Mouse (Mus musculus) Patski (cell line): ENCODE data around the gene Exosc1. TPM values are rescaled to one million over a fixed set of nuclear protein-coding genes. Genes with fewer than 3 reads are reported as not detected.

ENCODE experiments used
- ATAC-seq: fragments of 100-300 bp; one replicate; pipeline ENCODE4 v1.8.0; 2021
- CTCF ChIA-PET: fragments of 350-600 bp; sonication (Branson Sonifier 250); formaldehyde crosslinking; loops from one replicate; lab custom pipeline; 2022; ENCODE audit warnings: inconsistent platforms; lab: Charles Lee
- POLR2A ChIA-PET: fragments of 350-600 bp; sonication (Branson Sonifier 250); formaldehyde crosslinking; loops from one replicate; lab custom pipeline; 2022; ENCODE audit warnings: antibody characterized with exemption, inconsistent platforms; lab: Charles Lee
- DNase-seq: peaks from one replicate; pipeline ENCODE4 v3.0.0-alpha.2; 2011; ENCODE audit warnings: low read depth, low spot score
- H3K27me3 ChIP-seq: fragments of 371-371 bp; one replicate; pipeline ENCODE4 v1.5.1; 2021
- CTCF ChIP-seq: fragments of 100-300 bp; IDR thresholded peaks from one replicate; pipeline ENCODE4 v1.5.1; 2021
- in situ Hi-C: fragments of 300-500 bp; cut with MboI; formaldehyde crosslinking; loops from 3 replicates; pipeline ENCODE4 v1.11.1; 2018; ENCODE audit warnings: low pct_unique_long_range_greater_than_20kb, mixed read lengths
- polyA plus RNA-seq: library from polyadenylated mRNA; unstranded; gene quantifications from one replicate; pipeline ENCODE4 v1.2.3, GENCODE M21; 2021

Exosc1 gene
- 47.2 TPM for polyA plus RNA-seq

DNA sequence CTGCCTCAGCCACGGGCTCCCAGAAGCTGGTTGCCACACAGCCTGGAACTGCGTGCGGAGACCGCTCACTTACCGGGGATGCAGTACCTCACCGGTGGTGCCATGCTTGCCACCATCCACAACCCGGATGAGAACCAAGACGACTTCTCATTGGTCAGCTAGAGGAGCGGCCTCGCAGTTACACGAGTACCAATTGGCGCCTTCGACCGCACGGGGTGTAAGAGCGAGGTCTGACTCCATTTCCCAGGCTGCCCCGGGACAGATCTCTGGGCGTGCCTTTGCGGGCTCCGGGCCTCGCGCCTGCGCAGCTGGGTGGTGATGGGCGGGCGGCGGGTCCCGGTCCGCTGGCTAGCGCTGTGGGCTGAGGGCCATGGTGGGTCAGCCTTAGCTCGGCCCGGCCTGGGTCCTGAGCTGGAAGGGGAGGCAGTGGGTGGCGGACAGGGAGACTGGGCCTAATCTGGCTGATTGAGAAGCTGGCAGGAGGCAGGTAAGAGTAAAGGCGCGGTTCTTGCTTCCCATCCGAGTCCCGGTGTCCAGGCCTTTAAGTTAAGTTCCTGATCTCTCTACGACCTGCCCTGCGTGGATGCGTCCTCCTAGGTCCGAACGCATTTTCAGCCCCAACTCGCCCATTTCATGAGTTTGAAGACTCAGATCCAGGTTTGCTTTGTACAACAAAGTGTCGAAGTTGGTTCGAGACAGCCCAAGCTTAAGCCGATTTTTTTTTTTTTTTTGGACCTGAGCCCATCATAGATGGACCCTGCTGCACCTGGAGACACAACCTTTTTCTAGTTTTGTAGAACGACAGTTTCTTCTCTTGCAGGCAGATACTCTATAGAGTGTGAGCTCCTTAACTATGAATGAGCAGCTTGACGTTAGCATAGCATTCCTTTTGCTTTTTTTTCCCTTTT, at the start of gene Exosc1, which contains the start of gene Zdhhc16:
Exosc1 (minus strand) TSS at position 245 of the 908 bp plus-strand sequence.
Zdhhc16 (plus strand) TSS at position 302 of the 908 bp plus-strand sequence.
- ChIA-PET POLR2A (interaction anchor here (0.9 to 2.6 kb wide), 5 partner anchors 10 to 34 kb away, joined by 3 to 5 read pairs (median 4); no protein-coding TSS in a partner anchor), CTCF (interaction anchor here (0.9 to 2.2 kb wide), 7 partner anchors 11 to 93 kb away, joined by 3 to 6 read pairs (median 3); no protein-coding TSS in a partner anchor)
- in situ Hi-C loops: no loop called here
- H3K27me3 ChIP-seq: no peaks in the 10 kb centered on the region
- ATAC-seq: peak; percentile 95
- peak; percentile 90 for DNase-seq
- TF ChIP-seq CTCF: no peak

DNA sequence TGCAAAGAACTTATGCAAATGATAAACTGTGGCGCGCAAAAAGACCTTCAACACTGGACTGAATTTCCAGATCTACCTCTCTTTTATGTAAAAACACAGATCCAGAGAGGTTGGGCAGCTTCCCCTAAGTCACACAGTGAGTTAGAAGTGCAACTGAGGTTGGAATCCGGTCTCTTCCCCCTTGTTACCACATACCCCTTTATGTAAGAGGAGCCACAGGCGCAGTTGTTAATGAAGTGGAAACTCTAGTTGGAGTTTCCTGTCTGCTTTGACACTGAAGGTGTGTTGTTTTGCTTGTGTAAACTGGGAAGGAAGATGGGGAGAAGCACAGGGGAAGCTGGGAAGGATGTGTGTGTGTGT, 49.5 kb upstream of the Exosc1 start:
- DNase-seq (no peak), ATAC-seq (no peak)
- H3K27me3 ChIP-seq: no peaks in the 10 kb centered on the region
- no peak for TF ChIP-seq CTCF
- CTCF ChIA-PET: interaction anchor here (1.0 to 3.5 kb wide), 7 partner anchors 9 to 85 kb away, joined by 3 to 25 read pairs (median 6); partner anchors contain the start of gene Ankrd2
- in situ Hi-C loops: no loop called here
- POLR2A ChIA-PET: interaction anchor here (0.8 to 3.1 kb wide), 4 partner anchors 16 to 44 kb away, joined by 3 to 15 read pairs (median 8); no protein-coding TSS in a partner anchor

DNA sequence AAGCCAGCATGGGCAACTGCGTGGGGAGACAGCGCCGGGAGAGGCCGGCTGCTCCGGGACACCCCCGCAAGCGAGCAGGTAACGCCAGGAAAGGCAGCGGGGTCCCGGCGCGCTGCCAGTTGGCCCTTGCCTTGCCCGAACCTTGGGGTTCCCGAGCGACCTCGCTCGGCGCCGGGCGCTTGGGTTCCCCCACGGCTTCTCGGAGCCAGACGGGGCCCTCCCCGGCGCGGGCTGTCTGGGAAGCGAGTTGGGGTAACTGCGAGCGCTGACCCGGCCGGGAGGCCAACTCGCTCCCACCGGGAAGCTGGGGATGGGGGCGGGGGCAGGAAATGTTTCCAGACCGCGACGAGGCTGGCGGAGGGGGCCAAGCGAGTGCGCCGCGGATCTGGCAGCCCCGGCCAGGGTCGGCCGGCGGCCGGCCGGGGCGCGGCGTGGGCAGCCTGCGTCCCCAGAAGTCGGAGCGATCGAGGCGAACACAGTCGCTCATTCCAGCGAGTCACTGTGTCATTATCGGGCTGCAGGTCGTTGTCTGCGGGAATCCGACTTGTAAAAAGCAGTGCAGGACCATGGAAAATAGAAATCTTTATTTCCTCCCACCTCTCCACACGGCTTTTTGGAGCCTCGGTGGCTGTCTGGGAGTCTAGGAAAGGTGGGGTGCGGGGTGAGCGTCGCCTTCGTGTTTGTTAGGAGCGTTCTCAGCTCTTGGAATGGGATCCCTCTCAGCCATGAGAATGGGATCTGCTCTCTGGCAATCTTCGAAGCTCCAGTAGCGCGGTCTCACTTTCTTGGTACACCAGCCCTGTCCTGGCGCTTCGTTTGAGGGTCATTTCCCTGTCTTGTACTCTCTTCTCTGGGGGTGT, 48.9 kb upstream of the Exosc1 start:
- no peak for DNase-seq
- no peaks in the 10 kb centered on the region for H3K27me3 ChIP-seq
- in situ Hi-C loops: no loop called here
- CTCF ChIA-PET: interaction anchor here (0.7 to 3.5 kb wide), 8 partner anchors 8 to 84 kb away, joined by 3 to 25 read pairs (median 6); partner anchors contain the start of gene Ankrd2
- ATAC-seq: peak; percentile 2
- no peak for TF ChIP-seq CTCF
- POLR2A ChIA-PET: interaction anchor here (0.8 to 3.1 kb wide), 4 partner anchors 16 to 44 kb away, joined by 3 to 15 read pairs (median 5); no protein-coding TSS in a partner anchor

DNA sequence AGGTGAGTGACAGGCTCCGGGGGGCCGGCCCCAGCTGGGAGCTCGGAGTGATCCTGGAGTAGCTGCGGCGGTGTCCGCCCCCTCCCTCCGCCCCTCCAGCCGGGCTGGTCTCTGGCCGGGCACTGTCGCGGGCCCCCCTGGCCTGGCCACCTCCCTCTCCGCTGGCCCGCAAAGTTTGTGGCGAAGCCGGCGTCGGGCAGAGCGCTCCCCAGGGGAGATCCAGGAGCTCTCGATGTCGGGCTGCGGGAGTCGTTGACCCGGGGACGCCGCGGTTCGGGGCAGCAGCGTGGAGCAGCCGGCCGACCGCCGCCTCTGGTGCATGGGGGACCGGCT, 48.3 kb upstream of the Exosc1 start, which contains the start of gene Ubtd1:
Ubtd1 (plus strand) TSS at position 169 of the 333 bp plus-strand sequence.
- POLR2A ChIA-PET: interaction anchor here (1.0 to 3.1 kb wide), 3 partner anchors 35 to 45 kb away, joined by 4 to 15 read pairs (median 6); no protein-coding TSS in a partner anchor
- in situ Hi-C loops: no loop called here
- CTCF ChIA-PET: interaction anchor here (1.7 to 3.5 kb wide), 3 partner anchors 38 to 54 kb away, joined by 6 to 25 read pairs (median 9); partner anchors contain the start of gene Ankrd2
- DNase-seq (no peak), ATAC-seq (no peak)
- H3K27me3 ChIP-seq: no peaks in the 10 kb centered on the region
- no peak for TF ChIP-seq CTCF

DNA sequence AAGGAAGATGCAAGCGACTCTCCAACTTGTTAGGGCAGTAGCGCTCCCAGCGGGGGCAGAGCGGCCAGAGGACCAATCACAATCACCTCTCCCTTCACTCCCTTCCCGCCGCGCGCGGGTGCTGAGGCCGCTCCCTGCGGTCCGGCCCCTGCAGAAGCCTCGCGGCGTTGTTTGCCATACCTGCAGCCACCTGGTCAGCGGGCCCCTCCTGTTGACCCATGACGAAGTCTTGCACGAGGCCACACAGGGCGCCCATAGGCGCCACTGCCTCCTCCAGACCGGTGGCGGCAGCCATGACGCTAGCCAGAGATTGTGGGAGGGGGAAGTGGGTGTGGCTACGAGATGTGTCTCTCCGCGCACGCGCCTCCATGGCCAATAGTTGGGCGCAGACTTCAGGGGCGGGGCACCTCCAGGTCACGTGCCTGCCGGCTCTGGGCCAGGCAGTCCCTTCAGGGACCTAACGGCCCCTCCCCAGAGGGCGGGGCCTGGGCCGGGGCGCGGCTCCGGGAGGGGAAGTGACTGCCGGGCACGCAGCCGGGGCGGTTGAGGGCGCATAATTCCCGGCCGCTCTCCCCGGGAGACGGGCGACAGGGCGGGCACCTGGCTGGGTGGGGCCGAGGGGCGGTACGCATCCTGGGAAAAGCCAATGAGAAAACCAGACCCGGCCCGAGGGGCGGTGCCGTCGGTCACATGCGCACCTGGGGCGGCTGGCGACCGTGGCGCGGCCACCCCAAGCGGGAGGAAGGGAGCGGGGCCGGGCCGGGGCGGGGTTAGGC, 47.8 kb upstream of the Exosc1 start, which contains the start of gene Mms19:
Mms19 (minus strand) TSS at position 339 of the 776 bp plus-strand sequence.
- POLR2A ChIA-PET: interaction anchor here (0.6 to 3.1 kb wide), 8 partner anchors 8 to 45 kb away, joined by 3 to 15 read pairs (median 4); no protein-coding TSS in a partner anchor
- no peak for TF ChIP-seq CTCF
- CTCF ChIA-PET: interaction anchor here (1.1 to 3.5 kb wide), 6 partner anchors 38 to 86 kb away, joined by 3 to 25 read pairs (median 9); partner anchors contain the start of gene Ankrd2
- in situ Hi-C loops: no loop called here
- DNase-seq (peak; percentile 88), ATAC-seq (peak; percentile 82)
- no peaks in the 10 kb centered on the region for H3K27me3 ChIP-seq

DNA sequence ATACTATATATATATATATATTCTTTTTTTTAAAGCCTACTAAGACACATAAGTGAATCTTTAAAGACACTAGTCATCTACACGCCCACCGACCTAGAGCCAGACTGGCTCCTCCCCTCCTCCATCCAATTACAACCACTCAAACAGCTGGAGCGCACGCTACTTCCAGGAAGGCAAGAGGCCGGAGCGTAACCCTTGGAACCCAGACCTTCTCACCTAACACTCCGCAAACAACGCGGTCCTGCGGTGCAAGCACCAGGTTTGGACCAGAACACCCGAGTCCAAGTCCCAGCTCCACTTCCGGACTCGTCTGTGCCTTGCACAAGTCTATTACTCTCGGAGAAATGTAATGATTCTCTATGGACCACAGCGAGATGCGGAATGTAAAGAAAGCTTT, 47.2 kb upstream of the Exosc1 start:
- CTCF ChIA-PET: interaction anchor here (1.1 to 3.2 kb wide), 3 partner anchors 46 to 86 kb away, joined by 3 to 19 read pairs (median 9); partner anchors contain the start of gene Ankrd2
- in situ Hi-C loops: no loop called here
- H3K27me3 ChIP-seq: no peaks in the 10 kb centered on the region
- POLR2A ChIA-PET: interaction anchor here (0.6 to 1.5 kb wide), 6 partner anchors 9 to 1065 kb away, joined by 3 to 4 read pairs (median 3); no protein-coding TSS in a partner anchor
- no peak for DNase-seq
- ATAC-seq: peak; percentile 1
- TF ChIP-seq CTCF: no peak

DNA sequence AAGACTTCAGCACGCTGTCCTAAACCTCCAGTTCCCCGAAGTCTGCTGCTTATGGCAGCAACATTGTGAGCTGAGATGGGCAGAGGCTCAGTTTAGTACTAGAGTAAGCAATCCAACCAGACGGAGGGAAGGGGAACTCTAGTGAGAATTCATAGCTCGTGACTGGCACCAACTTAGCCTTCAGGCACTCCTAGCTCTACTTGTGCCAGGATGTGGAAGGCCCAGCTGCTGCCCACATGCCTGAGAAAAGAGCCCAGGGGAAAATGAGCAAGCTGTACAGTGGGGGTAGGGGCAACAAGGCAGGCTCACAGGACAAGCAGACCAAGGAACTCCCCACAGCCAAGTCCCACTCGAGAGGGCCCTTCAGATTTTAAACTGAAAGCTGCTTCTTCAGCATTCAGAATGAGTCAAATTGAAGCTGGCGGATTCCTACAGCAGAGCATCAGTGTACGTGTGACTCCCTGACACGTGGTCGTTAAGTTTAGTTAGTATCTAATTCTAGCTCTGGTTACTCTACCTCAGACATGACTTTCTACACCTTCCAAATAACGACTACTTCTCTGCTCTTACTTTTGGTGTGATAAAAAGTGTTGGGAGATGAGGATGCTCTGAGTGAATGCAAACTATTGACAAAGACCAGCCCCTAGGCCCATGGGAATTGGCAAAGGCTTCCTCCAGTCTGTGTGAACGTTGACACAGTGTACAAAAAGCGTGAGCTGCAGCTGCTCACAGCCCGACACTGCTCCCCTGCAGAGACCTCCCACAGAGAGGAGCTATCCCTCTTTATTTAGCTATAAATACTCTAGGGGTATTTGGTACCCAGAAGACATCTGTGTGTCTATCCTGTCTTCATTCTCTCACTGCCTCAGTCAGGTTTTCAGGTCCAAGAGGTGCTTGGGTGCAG, 40.9 kb upstream of the Exosc1 start:
- CTCF ChIA-PET: interaction anchor here (1.1 to 3.5 kb wide), 8 partner anchors 8 to 61 kb away, joined by 3 to 20 read pairs (median 4); no protein-coding TSS in a partner anchor
- H3K27me3 ChIP-seq: no peaks in the 10 kb centered on the region
- ATAC-seq: no peak
- TF ChIP-seq CTCF: no peak
- POLR2A ChIA-PET: interaction anchor here (0.5 kb wide), 1 partner anchor 318 kb away, joined by 3 read pairs; no protein-coding TSS in a partner anchor
- no peak for DNase-seq
- in situ Hi-C loops: no loop called here

DNA sequence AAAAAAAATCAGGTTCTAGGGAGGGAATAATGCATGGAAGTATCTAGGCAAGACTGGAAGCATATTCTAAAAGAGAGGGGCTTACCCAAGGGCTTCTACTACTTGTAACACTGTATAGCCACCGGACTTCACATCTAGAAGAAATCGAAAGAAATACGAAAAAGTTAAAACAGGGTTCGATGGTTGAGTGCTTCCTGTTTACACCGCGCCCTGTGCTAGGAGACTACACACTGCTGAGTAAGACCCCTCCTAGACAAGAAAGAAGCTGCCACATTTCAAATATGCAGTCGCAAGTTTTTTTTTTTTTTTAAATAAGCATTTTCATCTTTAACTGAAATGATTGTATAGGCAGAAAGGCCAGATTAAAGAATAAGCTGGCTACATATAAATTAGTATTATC, 36.4 kb upstream of the Exosc1 start:
- in situ Hi-C loops: no loop called here
- POLR2A ChIA-PET: interaction anchor here (0.6 to 0.7 kb wide), 2 partner anchors 10 to 37 kb away, joined by 3 to 4 read pairs; no protein-coding TSS in a partner anchor
- no peak for DNase-seq
- no peak for ATAC-seq
- H3K27me3 ChIP-seq: no peaks in the 10 kb centered on the region
- CTCF ChIA-PET: interaction anchor here (0.7 to 1.9 kb wide), 5 partner anchors 8 to 103 kb away, joined by 3 to 4 read pairs (median 3); no protein-coding TSS in a partner anchor
- TF ChIP-seq CTCF: no peak
